In genomic region chr1:133963578-133963977, GRCm38 (mm10) we compare ENCODE assay signal across 2 mouse cellular contexts. TPM values are rescaled to one million over a fixed set of nuclear protein-coding genes. Genes with fewer than 3 reads are reported as not detected.
"Had no signal": no experiment of that assay in that cellular context is flagged by ENCODE, and none has a peak within 500 bp of the region (broad histone marks: within the 10 kb centered on the region; RNA-seq: fewer than 3 reads in every experiment).

No protein-coding gene starts in this region.

RNA-seq across cellular contexts. Expression of gene Prelp, which starts 42.4 kb away (rescaled TPM):
- polyA plus RNA-seq: inflammation-experienced regulatory T-cells, adult 6 months had no signal

RNA-seq across cellular contexts. Expression of gene Optc, which starts 55.8 kb away (rescaled TPM):
- polyA plus RNA-seq: inflammation-experienced regulatory T-cells, adult 6 months; kidney, embryonic 14.5 days had no signal
